Mouse (Mus musculus): ENCODE results near the gene Sh3pxd2b. TPM values are rescaled to one million over a fixed set of nuclear protein-coding genes. Genes with fewer than 3 reads are reported as not detected.
A peak's percentile ranks its signal among the peaks of the same experiment; 100 is the strongest.

Gene Sh3pxd2b
- total RNA-seq, 2 experiments from 2014 or later: 12.4 to 14.5 TPM

- no peak for DNase-seq (ENCODE audit: low spot score in 2 of 2)
Observed at GRCm38 (mm10) chr11:32339131-32339531, 8.5 kb upstream of the Sh3pxd2b start.

DNA sequence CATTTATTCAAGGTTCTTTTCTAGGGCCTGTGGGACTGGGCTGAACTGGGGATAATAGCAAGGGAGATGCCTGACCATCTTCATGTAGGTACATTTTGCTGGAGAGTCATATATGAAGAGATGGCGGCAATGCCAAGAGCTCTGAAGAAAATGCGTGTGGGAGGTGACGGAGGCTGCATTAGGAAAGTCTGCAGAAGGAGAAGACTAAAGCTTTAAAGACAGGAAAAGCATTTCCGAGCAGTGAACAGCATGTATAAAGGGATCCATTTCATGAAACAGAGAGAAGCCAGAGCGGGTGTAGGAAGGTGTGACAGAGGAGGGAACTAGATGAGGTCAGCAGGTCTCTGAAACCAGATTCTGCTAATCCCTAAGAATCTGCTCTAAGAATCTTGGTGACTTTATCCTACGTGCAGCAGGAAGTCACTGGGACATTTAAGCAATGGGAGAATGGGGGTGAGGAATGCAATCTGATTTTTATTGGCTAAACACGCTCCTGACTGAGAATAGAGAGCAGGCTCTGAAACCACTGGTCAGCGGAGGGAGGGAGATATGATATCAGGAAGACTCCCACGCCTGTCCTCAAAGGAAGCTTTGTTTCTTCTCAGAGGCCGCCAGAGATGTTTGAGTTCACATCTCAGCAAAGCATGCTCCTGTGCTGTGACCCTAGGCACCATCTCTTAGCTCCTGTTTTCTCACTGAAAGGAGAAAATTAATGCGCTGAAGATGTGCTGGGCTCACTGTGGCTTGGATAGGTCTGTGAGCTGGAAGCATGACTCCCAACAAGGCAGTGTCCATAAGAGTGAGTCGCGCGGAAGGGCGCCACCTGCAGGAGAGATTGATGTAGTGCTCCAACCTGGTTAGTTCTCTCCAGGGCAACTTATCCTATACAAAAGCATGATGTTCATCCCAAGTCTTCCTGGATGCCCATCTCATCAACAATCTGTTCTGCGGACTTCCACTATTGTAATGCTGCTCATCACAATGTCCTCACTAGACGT, 6.8 kb upstream of the Sh3pxd2b start:
- peak; percentile 53 to 67 for DNase-seq (ENCODE audit: low spot score in 2 of 2)

DNA sequence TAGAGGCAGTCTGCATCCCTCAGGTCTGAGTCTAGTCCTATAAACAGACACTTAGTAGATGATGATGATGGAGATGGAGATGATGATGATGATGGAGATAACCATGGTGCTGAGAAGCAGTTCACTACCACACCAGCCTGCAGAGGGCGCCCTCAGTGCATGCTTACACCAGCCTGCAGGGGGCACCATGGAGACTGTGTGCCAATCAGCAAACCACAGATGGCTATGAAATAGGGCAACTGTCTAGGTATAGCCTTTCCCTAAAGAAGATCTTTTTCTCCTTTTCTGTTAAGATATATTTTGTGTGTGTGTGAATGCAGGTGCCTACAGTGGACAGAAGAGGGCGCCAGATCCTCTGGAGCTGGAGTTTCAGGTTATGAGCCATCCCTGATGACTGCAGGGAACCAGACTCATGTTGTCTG, 4.8 kb upstream of the Sh3pxd2b start:
- peak; percentile 39 to 50 for DNase-seq (ENCODE audit: low spot score in 2 of 2)

- no peak for DNase-seq (ENCODE audit: low spot score in 2 of 2)
Observed at GRCm38 (mm10) chr11:32343350-32343749, 4.3 kb upstream of the Sh3pxd2b start.

DNA sequence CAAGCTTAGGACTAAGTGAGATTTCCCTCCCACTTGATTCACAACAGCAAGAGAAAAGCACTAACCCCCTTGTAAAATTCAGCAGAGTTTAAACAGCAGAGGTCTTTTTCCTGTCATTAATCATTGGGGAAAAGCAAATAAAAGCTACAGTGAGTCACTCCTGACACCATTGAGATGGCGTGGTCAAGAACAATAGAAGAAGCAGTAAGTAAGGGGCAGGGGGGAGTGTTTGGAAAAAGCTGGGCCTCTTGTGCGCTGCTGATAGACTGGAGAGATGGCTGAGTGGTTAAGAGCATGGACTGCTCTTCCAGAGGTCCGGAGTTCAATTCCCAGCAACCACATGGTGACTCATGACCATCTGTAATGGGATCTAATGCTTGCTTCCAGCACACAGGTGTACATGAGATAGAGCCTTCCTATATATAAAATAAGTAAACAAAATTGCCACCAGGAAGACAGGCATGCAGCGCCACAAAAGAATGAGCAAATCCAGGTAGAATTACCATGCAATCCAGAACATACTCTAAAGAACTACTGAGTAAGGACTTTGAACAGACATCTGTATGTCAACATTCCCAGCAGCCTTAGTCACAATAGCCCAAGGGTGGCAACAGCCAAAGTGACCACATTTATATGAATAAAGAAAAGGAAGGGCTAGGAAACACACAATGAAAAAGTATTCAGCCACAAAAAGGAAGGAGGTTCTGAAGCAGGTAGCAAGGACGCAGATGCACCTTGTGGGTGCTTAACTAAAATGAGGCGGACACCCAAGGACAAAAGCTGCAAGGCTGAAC, 1.9 kb upstream of the Sh3pxd2b start:
- no peak for DNase-seq (ENCODE audit: low spot score in 2 of 2)

DNA sequence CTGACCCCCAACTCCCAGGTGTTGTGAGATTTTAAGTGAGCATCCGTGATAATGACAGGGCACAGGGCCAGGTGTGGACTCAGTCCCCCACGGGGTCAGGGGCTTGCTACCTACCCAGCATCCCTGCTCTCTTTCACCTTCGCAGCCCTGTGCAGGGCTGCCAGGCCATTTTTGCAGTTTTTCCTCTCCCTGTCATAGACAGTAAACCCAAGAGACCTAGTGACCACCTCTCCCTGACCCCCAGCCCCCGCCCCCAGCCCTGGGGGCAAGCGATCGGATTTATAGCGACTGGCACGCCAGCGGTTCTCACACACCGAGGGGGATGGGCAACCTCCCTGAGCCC, 385 bp upstream of the Sh3pxd2b start:
- DNase-seq (ENCODE audit: low spot score in 2 of 2): no peak

DNA sequence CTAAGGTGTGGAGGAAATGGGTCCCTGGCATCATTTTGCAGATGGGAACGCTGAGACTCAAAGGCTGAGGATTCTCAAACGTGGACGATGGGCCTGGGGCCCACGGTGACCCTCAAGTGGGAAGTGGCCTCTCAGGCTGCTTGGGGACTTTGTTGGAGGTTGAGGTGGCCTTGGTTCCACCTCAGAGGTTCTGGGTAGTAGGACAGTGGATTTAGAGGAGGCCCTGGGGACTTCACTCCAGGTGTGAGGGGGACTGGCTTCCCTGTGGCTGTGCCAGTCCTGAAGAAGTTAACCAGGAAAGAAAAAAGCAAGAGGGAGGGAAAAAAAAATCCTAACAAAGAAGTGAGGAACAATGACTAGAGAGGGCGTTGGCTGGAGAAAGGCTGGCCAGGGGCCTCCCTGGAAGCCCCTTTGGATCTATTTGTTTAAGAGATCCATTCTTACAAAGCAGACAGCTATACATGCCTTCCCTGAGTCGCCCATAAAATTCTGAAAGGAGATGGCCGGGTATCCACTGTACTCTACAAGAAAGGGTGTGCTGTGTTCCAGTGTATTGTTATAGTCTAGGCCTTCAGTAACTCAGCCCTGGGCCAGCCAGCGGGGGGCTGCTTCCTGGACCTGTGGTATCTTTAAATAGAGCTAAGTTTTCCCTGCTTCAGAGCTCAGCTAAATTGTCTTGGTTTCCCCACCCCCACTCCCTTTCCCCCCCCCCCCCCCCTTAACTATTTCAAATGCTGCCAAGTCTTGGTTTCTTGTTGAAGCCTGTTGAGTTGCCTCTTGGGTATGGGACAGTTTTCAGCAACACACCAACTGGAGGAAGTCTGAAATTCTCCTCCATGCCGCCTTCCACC, 1.0 kb downstream of the Sh3pxd2b start:
- no peak for DNase-seq (ENCODE audit: low spot score in 2 of 2)

GRCm38 (mm10) chr11:32349284-32349953, 1.8 kb downstream of the Sh3pxd2b start:
- no peak for DNase-seq (ENCODE audit: low spot score in 2 of 2)

DNA sequence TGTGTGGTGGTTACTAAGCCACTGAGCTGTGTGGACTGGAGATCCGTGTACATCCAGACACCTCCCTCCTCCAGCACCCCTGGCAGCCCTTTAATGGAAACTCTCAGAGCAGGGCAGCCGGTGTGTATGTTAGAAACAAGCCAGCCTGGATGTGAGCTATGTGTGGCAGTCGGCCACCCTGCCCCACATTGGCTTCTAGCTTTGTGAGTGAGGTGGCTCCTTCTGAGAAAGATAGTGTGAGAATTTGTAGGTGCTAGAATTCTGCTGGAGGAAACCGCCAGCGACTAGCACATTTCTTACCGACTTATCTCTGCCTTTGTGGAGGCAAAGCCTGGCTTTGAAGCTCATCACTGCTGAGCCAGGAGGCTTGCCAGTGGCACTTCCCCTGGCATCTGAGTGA, 5.3 kb downstream of the Sh3pxd2b start:
- peak; percentile 20 to 52 for DNase-seq (ENCODE audit: low spot score in 2 of 2)

GRCm38 (mm10) chr11:32355377-32355776, 7.8 kb downstream of the Sh3pxd2b start:
- no peak for DNase-seq (ENCODE audit: low spot score in 2 of 2)

GRCm38 (mm10) chr11:32357686-32358085, 10.1 kb downstream of the Sh3pxd2b start:
- no peak for DNase-seq (ENCODE audit: low spot score in 2 of 2)

- no peak for DNase-seq (ENCODE audit: low spot score in 2 of 2)
Observed at GRCm38 (mm10) chr11:32358399-32358798, 10.8 kb downstream of the Sh3pxd2b start.

- no peak for DNase-seq (ENCODE audit: low spot score in 2 of 2)
Observed at GRCm38 (mm10) chr11:32359566-32359965, 11.9 kb downstream of the Sh3pxd2b start.

DNA sequence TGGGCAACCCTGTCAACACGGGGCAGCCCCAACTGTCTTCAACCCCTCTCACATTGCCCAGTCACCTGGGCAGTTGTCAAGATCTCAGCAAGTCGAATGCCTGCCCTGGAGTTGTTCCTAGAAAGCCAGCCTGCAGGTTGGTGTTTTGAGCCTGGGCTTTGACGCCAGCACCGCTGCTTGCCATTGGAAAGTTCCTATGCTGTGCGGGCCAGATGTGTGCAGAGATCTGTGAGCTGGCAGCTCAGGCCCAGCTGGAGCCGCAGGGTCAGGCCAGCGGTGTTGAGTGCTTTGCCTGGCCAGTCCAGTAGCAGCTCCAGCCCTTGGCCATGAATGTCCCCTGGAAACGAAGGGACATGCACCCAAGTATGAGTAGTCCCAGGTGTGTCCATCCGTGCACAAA, 14.2 kb downstream of the Sh3pxd2b start:
- DNase-seq (ENCODE audit: low spot score in 2 of 2): no peak

DNA sequence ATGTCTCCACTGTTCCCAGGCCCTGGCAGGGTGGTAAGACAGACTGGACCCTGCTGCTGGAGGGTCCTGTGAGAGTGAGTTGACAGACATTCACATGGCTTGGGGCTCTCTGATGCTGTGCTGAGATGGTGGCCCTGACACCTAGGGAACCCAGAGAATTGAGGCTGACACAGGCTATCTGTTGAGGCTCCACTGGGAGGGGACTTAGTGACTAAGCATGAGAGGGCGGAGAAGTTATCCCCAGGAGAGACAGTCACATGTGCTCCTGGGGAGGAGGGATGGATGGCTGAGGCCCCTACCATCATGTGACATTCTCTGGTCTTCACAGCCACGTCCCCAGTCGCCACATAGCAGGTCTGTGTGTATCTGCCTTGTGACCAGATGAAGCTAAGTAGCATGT, 15.6 kb downstream of the Sh3pxd2b start:
- DNase-seq (ENCODE audit: low spot score in 2 of 2): no peak

GRCm38 (mm10) chr11:32363610-32364220, 16.1 kb downstream of the Sh3pxd2b start:
- peak in 1 of 2 experiments; percentile 31 for DNase-seq (ENCODE audit: low spot score in 2 of 2)

DNA sequence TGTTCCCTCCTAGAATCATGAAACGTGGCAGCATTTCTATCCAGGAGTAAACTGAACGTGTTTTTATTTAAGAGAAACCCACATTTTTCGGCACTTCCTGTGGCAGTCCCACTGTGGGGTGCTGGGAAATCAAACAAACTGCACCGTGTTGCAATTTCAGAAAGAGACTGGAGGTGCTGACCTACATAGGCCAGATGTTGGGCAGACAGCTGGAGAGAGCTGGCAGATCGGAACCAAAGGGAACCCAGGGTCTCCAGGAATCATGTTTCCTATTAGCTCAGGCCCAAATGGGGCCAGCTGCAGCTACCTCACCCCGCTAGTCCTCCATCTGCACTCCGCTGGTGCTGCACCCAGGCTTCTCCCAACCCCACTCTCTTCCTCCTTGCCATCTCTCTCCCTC, 16.8 kb downstream of the Sh3pxd2b start:
- no peak for DNase-seq (ENCODE audit: low spot score in 2 of 2)

- DNase-seq (ENCODE audit: low spot score in 2 of 2): no peak
Observed at GRCm38 (mm10) chr11:32365498-32365897, 17.9 kb downstream of the Sh3pxd2b start.

GRCm38 (mm10) chr11:32367056-32367455, 19.4 kb downstream of the Sh3pxd2b start:
- no peak for DNase-seq (ENCODE audit: low spot score in 2 of 2)

DNA sequence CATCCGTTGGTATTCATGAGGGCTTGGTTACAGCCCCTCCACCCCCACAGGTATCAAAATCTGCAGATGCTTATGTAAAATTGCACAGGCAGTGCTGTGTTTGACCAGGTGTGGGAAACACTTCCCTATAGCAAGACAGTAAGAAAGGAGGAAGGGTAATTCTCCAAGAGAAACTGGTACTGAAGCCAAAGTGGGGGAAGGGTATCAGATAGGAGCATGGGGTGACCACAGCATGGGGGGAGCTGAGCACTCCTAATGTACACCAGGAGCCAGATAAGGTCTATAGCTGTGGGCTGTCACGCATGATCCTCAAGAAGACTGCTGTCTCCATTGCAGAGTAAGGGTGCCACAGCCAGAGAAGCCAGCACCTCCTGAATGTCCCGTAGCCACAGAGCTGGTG, 21.4 kb downstream of the Sh3pxd2b start:
- no peak for DNase-seq (ENCODE audit: low spot score in 2 of 2)

All from left cerebral cortex, adult 18-20 months (tissue).